Comparison of ENCODE assay signal across 9 mouse cellular contexts in genomic region chr17:28253216-28253615, GRCm38 (mm10). TPM values are rescaled to one million over a fixed set of nuclear protein-coding genes. Genes with fewer than 3 reads are reported as not detected.
DNase-seq lines count a peak whose midpoint lies in the region; ATAC-seq lines count a peak whose summit lies in the region.
"Had no signal": no experiment of that assay in that cellular context is flagged by ENCODE, and none has a peak within 500 bp of the region (broad histone marks: within the 10 kb centered on the region; RNA-seq: fewer than 3 reads in every experiment).

No protein-coding gene starts in this region.

- no peak overlapping the region for H3K27ac ChIP-seq in liver, embryonic 15.5 days (replicated peaks)
- H3K27ac ChIP-seq in liver, embryonic 11.5 days (ENCODE audit: low read depth, low read length): no peak overlapping the region
- no peak overlapping the region for H3K27ac ChIP-seq in embryonic facial prominence, embryonic 10.5 days (replicated peaks)

- no peak overlapping the region for H3K9ac ChIP-seq in liver, embryonic 15.5 days
- H3K9ac ChIP-seq in liver, embryonic 11.5 days (ENCODE audit: low read depth, low read length): no peak overlapping the region

- peaks cover 8% of the 10 kb centered on the region; the same call in 1 of the 2 replicates for H3K36me3 ChIP-seq in liver, embryonic 15.5 days (replicated peaks)
- H3K36me3 ChIP-seq in liver, embryonic 11.5 days (ENCODE audit: control insufficient read depth, insufficient read depth, low read length): no peaks in the 10 kb centered on the region
- peaks cover 13% of the 10 kb centered on the region; the same call in 1 of the 2 replicates for H3K36me3 ChIP-seq in embryonic facial prominence, embryonic 10.5 days (replicated peaks)

- H3K4me3 ChIP-seq in liver, embryonic 15.5 days (replicated peaks): no peak overlapping the region
- H3K4me3 ChIP-seq in liver, embryonic 11.5 days (ENCODE audit: low read depth, low read length): no peak overlapping the region
- no peak overlapping the region for H3K4me3 ChIP-seq in embryonic facial prominence, embryonic 10.5 days

- whole genome bisulfite sequencing in liver, embryonic 15.5 days (ENCODE audit: insufficient replicate concordance): 69% methylated on average over 7 of the region's 7 CpGs
- WGBS in liver, embryonic 11.5 days: 77% methylated on average over 7 of the region's 7 CpGs
- 70% methylated on average over 7 of the region's 7 CpGs for WGBS in embryonic facial prominence, embryonic 10.5 days

- H3K9me3 ChIP-seq in liver, embryonic 15.5 days (replicated peaks): no peaks in the 10 kb centered on the region
- no peaks in the 10 kb centered on the region for H3K9me3 ChIP-seq in liver, embryonic 11.5 days (ENCODE audit: control insufficient read depth, low read length)
- H3K9me3 ChIP-seq in embryonic facial prominence, embryonic 10.5 days: no peaks in the 10 kb centered on the region

- H3K4me1 ChIP-seq in liver, embryonic 15.5 days (replicated peaks): peaks cover 45% of the 10 kb centered on the region
- peaks cover 45% of the 10 kb centered on the region for H3K4me1 ChIP-seq in liver, embryonic 11.5 days (replicated peaks; ENCODE audit: control insufficient read depth, insufficient read depth, low read length)
- H3K4me1 ChIP-seq in embryonic facial prominence, embryonic 10.5 days: peaks cover 45% of the 10 kb centered on the region

- no peaks in the 10 kb centered on the region for H3K27me3 ChIP-seq in liver, embryonic 15.5 days
- no peaks in the 10 kb centered on the region for H3K27me3 ChIP-seq in liver, embryonic 11.5 days (replicated peaks; ENCODE audit: control insufficient read depth, insufficient read depth, low read length)
- H3K27me3 ChIP-seq in embryonic facial prominence, embryonic 10.5 days (replicated peaks; ENCODE audit: low read depth, poor library complexity, severe bottlenecking): no peaks in the 10 kb centered on the region

- H3K4me2 ChIP-seq in liver, embryonic 15.5 days: no peak overlapping the region
- no peak overlapping the region for H3K4me2 ChIP-seq in liver, embryonic 11.5 days

- DNase-seq in liver, embryonic 11.5 days (ENCODE audit: low spot score): no peak
- peak; percentile 28 for DNase-seq in embryonic facial prominence, embryonic 10.5 days (ENCODE audit: low spot score)
- DNase-seq in heart, postnatal 4 days: peak; percentile 46
- DNase-seq in mesoderm, embryonic 11.5 days (ENCODE audit: low read depth, low spot score): peak; percentile 63
- DNase-seq in retina, embryonic 14.5 days (ENCODE audit: low spot score): no peak
- DNase-seq: cerebellum, adult 18-20 months; gastrocnemius, postnatal 10 days had no signal

- 0 out of 2 replicates have a peak, but pooled peaks have one; percentile 21 for ATAC-seq in liver, embryonic 15.5 days (ENCODE audit: insufficient read depth)
- ATAC-seq in liver, embryonic 11.5 days (replicated peaks; ENCODE audit: low FRiP score): no peak
- no peak for ATAC-seq in erythroid progenitor cell, adult 5-6 weeks (replicated peaks; ENCODE audit: low FRiP score, poor library complexity, severe bottlenecking)

RNA-seq across cellular contexts. Expression of gene Ppard, which starts 20.7 kb away (rescaled TPM):
- polyA plus RNA-seq in liver, embryonic 15.5 days (2015; fragmentation: Nextera tagmentation; extraction: Ambion mirVana): 0.86 and 0.89 TPM in 2 replicates
- polyA plus RNA-seq in liver, embryonic 11.5 days (2014; fragmentation: Nextera tagmentation; extraction: Ambion mirVana): 1.6 and 2.3 TPM in 2 replicates
- 1.4 and 1.9 TPM in 2 replicates for polyA plus RNA-seq in embryonic facial prominence, embryonic 10.5 days (2016; fragmentation: Nextera tagmentation; extraction: Ambion mirVana)
- 10 to 100 TPM; 21.9 to 22.3 TPM for total RNA-seq in heart, postnatal 4 days (2021)
- 2.9 and 4.0 TPM in 2 replicates for total RNA-seq in erythroid progenitor cell, adult 5-6 weeks (2015; ENCODE audit: low replicate concordance)
- 1.7 TPM in 1 of 2 replicates, not detected in the other for total RNA-seq in erythroid progenitor cell, adult 5-6 weeks (2017; ENCODE audit: low replicate concordance)

RNA-seq across cellular contexts. Expression of gene Def6, which starts 45.6 kb away (rescaled TPM):
- 10.4 and 10.9 TPM in 2 replicates for polyA plus RNA-seq in liver, embryonic 15.5 days (2015; fragmentation: Nextera tagmentation; extraction: Ambion mirVana)
- 24.1 and 27.3 TPM in 2 replicates for polyA plus RNA-seq in liver, embryonic 11.5 days (2014; fragmentation: Nextera tagmentation; extraction: Ambion mirVana)
- polyA plus RNA-seq in embryonic facial prominence, embryonic 10.5 days (2016; fragmentation: Nextera tagmentation; extraction: Ambion mirVana): 3.4 and 3.7 TPM in 2 replicates
- total RNA-seq in heart, postnatal 4 days (2021): 1 to 10 TPM; 2.8 to 3.3 TPM
- 5.8 and 13.8 TPM in 2 replicates for total RNA-seq in erythroid progenitor cell, adult 5-6 weeks (2015; ENCODE audit: low replicate concordance)
- total RNA-seq in erythroid progenitor cell, adult 5-6 weeks (2017; ENCODE audit: low replicate concordance): 17.2 and 17.8 TPM in 2 replicates

Comparison
In these comparisons a context has a peak if more than half of its experiments do, and no peak if none do; other contexts are left out.
1. DNase-seq: peak in embryonic facial prominence, embryonic 10.5 days (single experiment), heart, postnatal 4 days (single experiment) and mesoderm, embryonic 11.5 days (single experiment); none in liver, embryonic 11.5 days (single experiment) and retina, embryonic 14.5 days (single experiment).